Mouse (Mus musculus): Measurements from ENCODE around the gene Foxd1.

- TF ChIP-seq CTCF (IDR thresholded peaks at IDR 0.05; ENCODE audit: low read depth) (no peak), EP300 (IDR thresholded peaks at IDR 0.05; ENCODE audit: low read depth) (no peak)
Observed at GRCm38 (mm10) chr13:98308004-98308403, 46.0 kb upstream of the Foxd1 start.

Measured in liver, embryonic 14.5 days (tissue).